Mouse (Mus musculus) left cerebral cortex, adult 2 months (tissue): ENCODE data around the gene Gm28047. TPM values are rescaled to one million over a fixed set of nuclear protein-coding genes. Genes with fewer than 3 reads are reported as not detected.
A peak's percentile ranks its signal among the peaks of the same experiment; 100 is the strongest.
"Not testable (repeated sequence)": the region's sequence is repeated elsewhere in the genome, so short reads cannot be mapped to it uniquely, and the experiment has no call there.

Experiments used
- DNase-seq, 2 experiments: peaks; one replicate each; pipeline ENCODE4 v3.0.0; 2021 to 2022; ENCODE audit warnings: low spot score in 2 of 2, mixed read lengths in 1 of 2; ENCODE audit errors: extremely low spot score in 1 of 2
- H3K27ac ChIP-seq: fragments of 200-600 bp; 2 replicates; pipeline ENCODE4 v1.8.1; 2022
- H3K4me3 ChIP-seq: fragments of 200-600 bp; 2 replicates; pipeline ENCODE4 v1.8.1; 2022
- CTCF ChIP-seq: fragments of 200-600 bp; IDR thresholded peaks from 2 replicates; pipeline ENCODE4 v1.8.1; 2022; ENCODE audit warnings: antibody characterized with exemption, mild to moderate bottlenecking, moderate library complexity
- intact Hi-C: fragments of 180-260 bp; cut with DNase I; formaldehyde crosslinking; loops from one replicate; pipeline ENCODE4 v1.15.1; 2025
- long read RNA-seq, 2 experiments: library from polyadenylated mRNA; stranded (forward); transcript quantifications; one replicate each; pipeline ENCODE4 v2.0.0; 2021; ENCODE audit warnings: borderline mapping rate in 2 of 2
- total RNA-seq, 2 experiments: library from RNA; stranded (reverse); gene quantifications; 2 replicates each; pipeline ENCODE4 v1.2.3; 2021

Gm28047 gene
- 1 to 10 TPM in 1 of 2 experiments, not detected in 1; 2.1 TPM for total RNA-seq
- long read RNA-seq, experiment 1, partial matches to known transcripts: 1 of 1 reads
- long read RNA-seq, experiment 1, other reads (novel, unspliced or antisense): 0 of 1 reads
- long read RNA-seq, experiment 2: 0 reads

DNA sequence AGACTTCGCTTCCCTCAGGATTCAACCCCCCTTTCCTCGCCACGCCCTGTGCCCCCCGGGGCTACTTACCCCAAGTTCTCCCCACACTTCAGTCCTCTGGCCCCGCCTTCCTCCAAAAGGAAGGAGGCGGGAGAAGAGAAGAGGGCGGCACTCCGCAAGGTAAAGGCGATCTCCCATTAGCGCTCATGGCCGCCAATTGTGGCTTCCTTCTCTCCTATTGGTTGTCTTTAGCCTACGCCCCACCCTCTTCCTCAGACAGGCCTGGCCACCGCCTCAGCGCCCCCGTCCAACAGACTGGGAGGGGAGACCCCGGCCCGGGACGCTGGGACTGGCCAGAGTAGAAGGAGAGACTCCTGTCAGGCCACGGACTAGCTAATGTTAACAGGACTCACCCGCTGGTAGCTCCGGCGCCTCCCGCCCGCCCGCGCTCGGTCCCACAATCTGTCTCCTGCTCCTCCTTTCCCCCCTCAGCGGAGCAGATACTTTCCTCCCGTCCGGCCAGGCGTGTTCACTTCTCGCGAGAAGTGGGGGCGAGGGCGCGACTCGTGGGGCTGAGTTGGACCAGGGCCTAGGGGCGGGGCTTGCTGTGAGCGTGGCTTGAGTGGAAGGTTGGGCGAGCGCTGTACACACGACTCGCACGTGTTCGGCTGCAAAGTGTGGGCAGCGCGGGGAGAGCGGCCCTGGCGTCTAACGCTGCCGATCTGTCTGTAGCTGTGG lies at the start of gene Gm28047, which contains the start of gene Atf7:
Gene Gm28047 (minus strand): TSS at position 98 of the 717 bp plus-strand sequence.
Gene Atf7 (minus strand): TSS at position 495 of the 717 bp plus-strand sequence.
- H3K27ac ChIP-seq: peak within 1 kb of the TSS; percentile 97
- H3K4me3 ChIP-seq: peak within 1 kb of the TSS; percentile 93
- intact Hi-C loops: loop anchor here (2.0 kb wide), 1 partner anchor 46 kb away; no protein-coding TSS in a partner anchor
- no peak for TF ChIP-seq CTCF
- peak; percentile 98 for DNase-seq

DNA sequence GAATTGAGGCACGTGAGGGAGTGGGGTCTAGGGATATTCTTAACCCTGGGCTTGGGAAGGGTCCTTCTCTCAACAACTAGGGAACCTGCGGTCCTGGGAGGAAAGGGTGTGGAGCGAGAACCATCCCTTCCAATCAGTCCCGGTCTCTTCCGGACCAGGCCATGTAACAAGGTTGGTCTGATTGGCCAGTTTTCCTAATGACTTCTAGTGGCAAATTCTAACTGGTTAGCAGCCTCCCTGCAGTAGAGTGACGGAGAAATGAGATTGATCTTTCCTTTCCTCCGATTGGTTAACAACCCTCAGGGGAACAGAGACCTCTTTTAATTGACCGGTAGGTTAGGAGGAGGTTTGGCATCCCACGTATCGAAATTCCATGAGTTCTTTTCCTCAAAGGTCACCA lies 48.7 kb upstream of the Gm28047 start:
- no peak for DNase-seq
- H3K4me3 ChIP-seq: peak overlapping the region; percentile 28
- intact Hi-C loops: loop anchor here (10.0 kb wide), 1 partner anchor 599 kb away; the partner anchor contains the start of gene Eif4b
- no peak for TF ChIP-seq CTCF
- peak overlapping the region; percentile 98 for H3K27ac ChIP-seq

DNA sequence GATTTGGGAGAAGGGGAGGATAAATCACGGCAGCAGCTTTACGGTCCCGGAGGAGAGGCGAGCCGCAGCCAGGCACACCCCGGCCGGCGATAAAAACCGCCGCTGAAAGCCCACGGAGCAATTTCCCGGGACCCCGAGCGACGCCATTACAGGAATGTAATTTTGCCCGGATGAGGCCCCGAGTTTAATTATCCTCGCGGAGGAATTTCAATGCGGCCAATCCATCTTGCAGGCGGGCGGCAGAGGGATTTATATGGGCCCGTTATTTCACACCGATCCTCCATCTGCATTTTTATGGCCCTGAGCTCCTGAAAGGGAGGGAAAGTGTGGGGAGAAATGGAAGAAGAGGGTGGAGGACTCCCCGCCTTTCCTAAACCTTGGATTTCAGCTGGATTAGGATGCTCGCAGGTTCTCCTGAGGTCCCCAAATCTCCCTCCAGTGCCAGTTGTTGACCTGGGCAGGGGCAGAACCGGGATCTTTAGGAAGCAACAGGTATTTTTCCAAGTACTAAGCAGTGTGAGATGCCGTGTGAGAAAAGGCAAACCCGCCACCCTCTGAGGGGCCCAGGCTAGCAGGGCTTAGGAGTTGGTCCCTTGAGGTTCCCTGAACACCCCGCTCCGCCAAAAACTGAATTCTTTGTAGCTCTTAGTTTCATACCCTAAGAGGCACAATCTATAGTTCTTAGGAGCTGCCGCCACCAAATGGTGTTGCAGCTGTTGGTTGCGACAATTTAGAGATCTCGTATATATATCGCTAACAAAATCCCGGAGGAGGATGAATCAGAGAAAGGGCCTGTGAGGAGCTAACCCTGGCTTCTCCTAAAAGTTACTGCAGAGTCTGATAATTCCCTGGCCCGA lies 47.6 kb upstream of the Gm28047 start, which contains the start of gene Atp5g2:
Gene Atp5g2 (minus strand): TSS at position 138 of the 857 bp plus-strand sequence.
- Histone ChIP-seq H3K27ac (peak within 1 kb of the TSS; percentile 98), H3K4me3 (peak within 1 kb of the TSS; percentile 59)
- peak in 1 of 2 experiments; percentile 32 for DNase-seq
- TF ChIP-seq CTCF: no peak
- intact Hi-C loops: loop anchor here (10.0 kb wide), 1 partner anchor 598 kb away; the partner anchor contains the start of gene Eif4b

DNA sequence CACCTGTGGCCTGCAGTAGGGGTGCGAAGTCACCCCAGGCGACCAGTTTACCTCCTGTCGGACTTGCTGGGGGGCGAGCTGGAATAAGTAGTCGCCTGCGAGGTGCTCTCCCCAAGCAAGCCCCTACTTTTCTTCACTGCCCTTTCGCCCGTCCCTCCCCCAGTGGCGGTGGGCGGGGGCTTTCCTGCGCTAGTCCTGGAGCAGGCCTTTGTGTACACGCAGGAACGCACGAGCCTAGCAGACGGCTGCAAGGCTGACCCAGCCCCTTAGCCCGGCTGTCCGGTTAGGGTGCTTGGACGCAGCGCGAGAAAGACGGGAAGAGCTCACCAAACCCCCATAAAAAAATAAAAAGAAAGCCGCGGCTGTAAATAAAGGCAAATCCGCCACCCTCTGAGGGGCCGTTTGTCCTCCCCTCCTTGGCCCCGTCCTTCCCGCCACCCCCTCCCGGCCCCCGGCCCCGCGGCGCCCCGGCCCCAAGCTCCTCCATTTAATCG lies 46.9 kb upstream of the Gm28047 start:
- H3K27ac ChIP-seq: peak overlapping the region; percentile 98
- intact Hi-C loops: loop anchor here (2.0 to 10.0 kb wide), 5 partner anchors 47 to 597 kb away; partner anchors contain the start of genes Atf7, Eif4b, Gm28047 and Tarbp2
- TF ChIP-seq CTCF: no peak
- H3K4me3 ChIP-seq: peak overlapping the region; percentile 59
- peak; percentile 71 to 77 for DNase-seq

DNA sequence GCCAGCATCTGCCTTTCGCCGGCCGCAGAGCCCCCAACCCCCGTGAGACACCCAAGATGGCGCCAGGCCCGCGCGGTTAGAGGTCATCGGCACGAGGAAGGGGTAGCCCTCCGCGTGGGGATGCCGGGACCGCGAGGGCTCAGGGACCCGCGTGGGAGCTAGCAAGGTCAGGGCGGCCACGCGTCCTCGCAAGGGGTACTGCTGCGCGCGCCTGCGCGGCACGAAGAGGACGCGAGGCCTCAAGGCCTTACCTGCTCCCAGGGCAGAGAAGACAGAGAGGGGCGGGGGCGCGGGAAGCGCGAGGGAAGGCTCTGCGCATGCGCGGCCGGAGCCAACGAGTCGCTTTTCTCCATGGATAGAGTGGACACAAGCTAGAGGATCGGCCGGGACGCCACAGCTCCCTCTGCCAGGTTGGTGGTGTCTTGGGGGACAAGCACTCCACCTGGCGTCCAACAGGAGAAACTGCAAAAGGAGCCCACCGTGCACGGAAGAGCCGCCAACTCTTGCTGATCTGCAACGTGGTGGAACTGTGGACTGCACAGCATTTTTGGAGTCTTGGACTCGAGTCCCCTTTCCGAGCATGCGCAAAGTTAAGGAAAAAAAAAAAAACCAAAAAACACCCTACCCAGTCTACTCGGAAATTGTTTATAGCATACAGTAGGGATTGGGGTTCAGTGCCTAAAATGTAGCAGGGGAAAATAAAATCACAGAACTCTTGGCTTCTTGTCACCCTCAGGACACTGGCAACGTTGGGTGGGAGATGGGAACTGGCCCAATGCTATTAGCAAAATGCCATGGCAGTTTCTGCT lies 46.1 kb upstream of the Gm28047 start:
- TF ChIP-seq CTCF: peak; percentile 98

DNA sequence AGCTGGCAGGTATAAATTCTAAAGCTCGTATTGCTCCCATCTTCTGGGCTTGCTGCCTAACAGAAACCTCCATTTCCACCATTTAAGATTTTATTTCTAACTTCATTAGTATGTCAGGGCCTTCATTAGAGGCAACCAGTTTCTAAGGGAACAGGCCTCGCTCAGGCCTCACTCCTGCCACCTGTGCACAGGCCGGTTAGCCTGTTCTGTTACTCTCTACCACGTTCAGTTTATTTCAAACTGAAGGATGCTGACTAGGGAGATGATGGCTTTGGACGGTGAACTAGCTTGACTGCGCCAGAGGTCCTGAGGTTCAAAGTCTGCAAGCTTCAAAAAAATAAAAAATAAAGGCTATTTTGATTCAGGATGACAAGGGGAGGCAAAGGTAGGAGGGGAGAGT lies 45.4 kb upstream of the Gm28047 start:
- no peak for TF ChIP-seq CTCF
- DNase-seq: no peak
- peak overlapping the region; percentile 94 for H3K4me3 ChIP-seq
- H3K27ac ChIP-seq: peak overlapping the region; percentile 97
- intact Hi-C loops: loop anchor here (2.0 to 10.0 kb wide), 5 partner anchors 45 to 595 kb away; partner anchors contain the start of genes Atf7, Eif4b, Gm28047 and Tarbp2

More for the DNA sequence above, 46.1 kb upstream of the Gm28047 start:
- H3K4me3 ChIP-seq: peak overlapping the region; percentile 94
- peak overlapping the region; percentile 98 for H3K27ac ChIP-seq
- peak; percentile 96 to 98 for DNase-seq
- intact Hi-C loops: loop anchor here (2.0 to 10.0 kb wide), 5 partner anchors 46 to 596 kb away; partner anchors contain the start of genes Atf7, Eif4b, Gm28047 and Tarbp2

DNA sequence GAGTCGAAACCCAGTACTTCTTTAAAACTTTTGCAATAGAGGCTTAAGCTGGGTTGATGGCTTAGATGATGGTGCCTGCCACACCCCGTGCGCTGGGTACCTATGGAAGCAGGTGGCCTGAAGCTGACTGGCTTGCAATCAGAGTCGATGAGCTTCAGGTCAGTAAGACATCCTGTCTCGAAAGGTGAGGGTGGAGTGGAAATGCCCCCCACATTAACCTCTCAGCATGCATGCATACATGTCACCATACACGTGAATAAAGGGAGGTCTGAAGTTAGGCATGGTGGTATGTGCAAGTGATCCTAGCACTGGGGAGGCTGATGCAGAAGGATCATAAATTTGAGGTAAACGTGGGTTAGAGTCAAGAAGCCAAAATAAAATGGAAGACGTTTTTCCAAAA lies 44.7 kb upstream of the Gm28047 start:
- TF ChIP-seq CTCF: no peak
- H3K4me3 ChIP-seq: peak overlapping the region; percentile 94
- H3K27ac ChIP-seq: no peak overlapping the region
- intact Hi-C loops: no loop called here
- DNase-seq: no peak

DNA sequence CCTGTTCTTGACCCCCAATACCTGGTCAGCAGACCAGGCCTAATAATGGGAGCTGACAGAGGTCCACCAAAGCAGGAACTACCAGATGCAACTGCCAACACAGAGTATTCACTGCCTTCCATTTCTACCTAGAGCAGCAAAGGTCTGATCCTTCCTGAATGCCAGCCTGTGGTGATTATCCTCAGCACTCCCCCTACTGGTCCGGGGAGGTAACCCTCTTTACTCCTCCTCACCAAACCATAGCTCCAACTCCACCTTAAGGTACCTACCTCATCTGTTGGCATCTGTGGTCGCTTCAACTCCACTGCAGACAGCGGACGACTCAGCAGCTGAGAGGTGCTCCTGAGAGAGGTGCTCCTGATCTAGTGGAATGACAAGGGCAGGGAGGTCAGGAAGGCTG lies 40.6 kb upstream of the Gm28047 start:
- peak; percentile 73 for TF ChIP-seq CTCF
- intact Hi-C loops: no loop called here
- H3K27ac ChIP-seq: no peak overlapping the region
- DNase-seq: peak; percentile 54 to 56
- no peak overlapping the region for H3K4me3 ChIP-seq

DNA sequence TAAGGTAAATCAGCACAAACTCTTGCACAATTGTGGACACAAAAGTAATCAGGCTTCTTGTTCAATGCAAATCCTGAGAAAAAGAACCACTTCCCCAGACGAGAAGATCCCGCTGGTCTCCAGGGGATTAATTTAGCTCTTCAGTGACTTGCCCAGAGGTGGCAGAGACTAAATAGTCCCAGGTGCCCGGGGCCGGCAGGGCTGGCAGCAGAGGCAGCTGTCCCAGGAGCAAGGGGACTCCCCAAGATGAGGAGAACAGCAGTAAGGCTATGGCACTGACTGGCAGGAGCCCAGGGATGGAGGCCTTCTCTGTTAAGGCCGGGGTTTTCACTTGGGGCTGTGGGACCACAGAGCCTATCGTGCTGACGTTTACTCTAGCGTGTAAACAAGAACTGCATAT lies 39.0 kb upstream of the Gm28047 start:
- intact Hi-C loops: no loop called here
- no peak overlapping the region for H3K4me3 ChIP-seq
- DNase-seq: no peak
- no peak overlapping the region for H3K27ac ChIP-seq
- TF ChIP-seq CTCF: no peak

DNA sequence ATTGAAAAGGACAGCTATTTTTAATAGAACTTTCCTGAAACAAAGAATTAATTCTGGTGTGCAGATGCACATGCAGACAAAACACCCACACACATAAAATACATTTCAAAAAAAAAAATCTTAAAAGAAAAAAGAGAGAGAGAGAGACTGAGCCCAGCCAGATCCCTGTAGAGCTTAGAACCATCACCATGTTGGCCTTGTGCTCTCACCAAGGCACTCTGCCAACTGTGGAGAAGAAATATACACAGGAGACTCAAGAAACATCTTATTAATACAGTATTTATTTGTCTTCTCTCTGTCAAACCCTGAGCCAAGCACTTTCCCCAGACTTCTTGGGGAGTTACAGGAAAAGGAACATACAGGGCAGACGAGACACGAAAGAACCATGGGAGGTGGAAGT lies 37.7 kb upstream of the Gm28047 start:
- DNase-seq, H3K27ac ChIP-seq, intact Hi-C loops, H3K4me3 ChIP-seq: not testable (repeated sequence)
